Mouse (Mus musculus): ENCODE results near the gene Klhl29. TPM values are rescaled to one million over a fixed set of nuclear protein-coding genes. Genes with fewer than 3 reads are reported as not detected.

The Klhl29 gene
- polyA plus RNA-seq, 1 experiment: 1.1 TPM

GRCm38 (mm10) chr12:5336927-5337712 lies 38.4 kb downstream of the Klhl29 start:
- no peaks in the 10 kb centered on the region for H3K4me1 ChIP-seq (ENCODE audit: control insufficient read depth, insufficient read depth, low read length)
- TF ChIP-seq POLR2A (IDR thresholded peaks at IDR 0.05; ENCODE audit: control insufficient read depth, low read depth, low read length): no peak
- TF ChIP-seq CTCF (IDR thresholded peaks at IDR 0.05; ENCODE audit: control insufficient read depth, insufficient read depth, insufficient replicate concordance, low read depth, low read length): no peak
- H3K36me3 ChIP-seq (ENCODE audit: control insufficient read depth, insufficient read depth, low read length): no peaks in the 10 kb centered on the region
- no peaks in the 10 kb centered on the region for H3K27me3 ChIP-seq (ENCODE audit: control insufficient read depth, insufficient read depth, low read length)
- H3K4me3 ChIP-seq (ENCODE audit: control insufficient read depth, low read depth, low read length): no peak overlapping the region
- H3K27ac ChIP-seq (ENCODE audit: control insufficient read depth, insufficient read depth, low read depth, low read length): no peak overlapping the region

DNA sequence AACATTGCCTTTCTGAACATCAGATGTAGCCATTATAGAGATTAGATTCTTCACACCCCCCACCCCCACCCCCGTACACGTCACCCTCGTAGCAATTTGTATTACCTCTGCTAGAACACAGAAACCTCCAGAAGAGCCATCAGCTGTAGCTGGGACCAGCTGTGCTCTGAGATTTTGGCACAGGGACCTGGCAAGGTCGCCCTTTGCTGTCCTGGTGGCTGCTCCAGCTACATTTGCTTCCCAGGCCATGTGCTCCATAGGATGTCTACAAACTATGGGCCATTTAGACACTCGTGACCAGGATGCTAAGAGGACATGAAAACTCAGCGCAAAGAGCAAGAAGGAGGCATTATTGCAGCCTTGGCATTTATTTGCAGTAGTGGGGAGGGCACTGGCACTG lies 39.2 kb downstream of the Klhl29 start:
- no peak for TF ChIP-seq POLR2A (IDR thresholded peaks at IDR 0.05; ENCODE audit: control insufficient read depth, low read depth, low read length)
- no peak for TF ChIP-seq CTCF (IDR thresholded peaks at IDR 0.05; ENCODE audit: control insufficient read depth, insufficient read depth, insufficient replicate concordance, low read depth, low read length)

GRCm38 (mm10) chr12:5334956-5335355 lies 40.5 kb downstream of the Klhl29 start:
- Histone ChIP-seq H3K36me3 (ENCODE audit: control insufficient read depth, insufficient read depth, low read length) (no peaks in the 10 kb centered on the region), H3K4me3 (ENCODE audit: control insufficient read depth, low read depth, low read length) (no peak overlapping the region), H3K4me1 (ENCODE audit: control insufficient read depth, insufficient read depth, low read length) (no peaks in the 10 kb centered on the region), H3K27me3 (ENCODE audit: control insufficient read depth, insufficient read depth, low read length) (no peaks in the 10 kb centered on the region), H3K27ac (ENCODE audit: control insufficient read depth, insufficient read depth, low read depth, low read length) (no peak overlapping the region)
- TF ChIP-seq CTCF (IDR thresholded peaks at IDR 0.05; ENCODE audit: control insufficient read depth, insufficient read depth, insufficient replicate concordance, low read depth, low read length): no peak
- TF ChIP-seq POLR2A (IDR thresholded peaks at IDR 0.05; ENCODE audit: control insufficient read depth, low read depth, low read length): no peak

More for the DNA sequence above, 39.2 kb downstream of the Klhl29 start:
- no peak overlapping the region for H3K4me3 ChIP-seq (ENCODE audit: control insufficient read depth, low read depth, low read length)
- no peaks in the 10 kb centered on the region for H3K4me1 ChIP-seq (ENCODE audit: control insufficient read depth, insufficient read depth, low read length)
- H3K27me3 ChIP-seq (ENCODE audit: control insufficient read depth, insufficient read depth, low read length): no peaks in the 10 kb centered on the region
- no peaks in the 10 kb centered on the region for H3K36me3 ChIP-seq (ENCODE audit: control insufficient read depth, insufficient read depth, low read length)
- no peak overlapping the region for H3K27ac ChIP-seq (ENCODE audit: control insufficient read depth, insufficient read depth, low read depth, low read length)

DNA sequence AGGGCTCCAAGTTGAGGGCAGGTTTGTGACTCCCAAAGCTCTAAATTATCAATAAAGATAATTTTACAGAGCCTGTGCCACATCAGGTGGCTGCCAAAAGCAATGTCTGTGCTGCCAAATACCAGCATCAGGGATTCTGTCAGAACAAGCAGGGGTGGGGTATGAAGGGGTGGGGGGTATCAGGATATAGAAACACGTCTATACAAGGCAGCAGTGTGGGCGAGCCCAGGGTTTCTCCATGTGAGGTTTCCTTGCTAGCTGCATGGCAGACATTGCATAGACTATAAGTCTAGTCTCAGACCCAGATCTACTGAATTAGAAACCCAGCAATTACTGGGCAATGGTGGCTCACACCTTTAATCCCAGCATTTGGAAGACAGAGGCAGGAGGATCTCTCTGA lies 41.3 kb downstream of the Klhl29 start:
- Histone ChIP-seq H3K27ac (ENCODE audit: control insufficient read depth, insufficient read depth, low read depth, low read length) (no peak overlapping the region), H3K4me1 (ENCODE audit: control insufficient read depth, insufficient read depth, low read length) (no peaks in the 10 kb centered on the region), H3K36me3 (ENCODE audit: control insufficient read depth, insufficient read depth, low read length) (no peaks in the 10 kb centered on the region), H3K27me3 (ENCODE audit: control insufficient read depth, insufficient read depth, low read length) (no peaks in the 10 kb centered on the region), H3K4me3 (ENCODE audit: control insufficient read depth, low read depth, low read length) (no peak overlapping the region)
- TF ChIP-seq POLR2A (IDR thresholded peaks at IDR 0.05; ENCODE audit: control insufficient read depth, low read depth, low read length) (no peak), CTCF (IDR thresholded peaks at IDR 0.05; ENCODE audit: control insufficient read depth, insufficient read depth, insufficient replicate concordance, low read depth, low read length) (no peak)

GRCm38 (mm10) chr12:5331810-5332484 lies 43.5 kb downstream of the Klhl29 start:
- Histone ChIP-seq H3K27ac (ENCODE audit: control insufficient read depth, insufficient read depth, low read depth, low read length) (no peak overlapping the region), H3K4me3 (ENCODE audit: control insufficient read depth, low read depth, low read length) (no peak overlapping the region), H3K27me3 (ENCODE audit: control insufficient read depth, insufficient read depth, low read length) (no peaks in the 10 kb centered on the region), H3K4me1 (ENCODE audit: control insufficient read depth, insufficient read depth, low read length) (no peaks in the 10 kb centered on the region), H3K36me3 (ENCODE audit: control insufficient read depth, insufficient read depth, low read length) (no peaks in the 10 kb centered on the region)
- no peak for TF ChIP-seq POLR2A (IDR thresholded peaks at IDR 0.05; ENCODE audit: control insufficient read depth, low read depth, low read length)
- no peak for TF ChIP-seq CTCF (IDR thresholded peaks at IDR 0.05; ENCODE audit: control insufficient read depth, insufficient read depth, insufficient replicate concordance, low read depth, low read length)

DNA sequence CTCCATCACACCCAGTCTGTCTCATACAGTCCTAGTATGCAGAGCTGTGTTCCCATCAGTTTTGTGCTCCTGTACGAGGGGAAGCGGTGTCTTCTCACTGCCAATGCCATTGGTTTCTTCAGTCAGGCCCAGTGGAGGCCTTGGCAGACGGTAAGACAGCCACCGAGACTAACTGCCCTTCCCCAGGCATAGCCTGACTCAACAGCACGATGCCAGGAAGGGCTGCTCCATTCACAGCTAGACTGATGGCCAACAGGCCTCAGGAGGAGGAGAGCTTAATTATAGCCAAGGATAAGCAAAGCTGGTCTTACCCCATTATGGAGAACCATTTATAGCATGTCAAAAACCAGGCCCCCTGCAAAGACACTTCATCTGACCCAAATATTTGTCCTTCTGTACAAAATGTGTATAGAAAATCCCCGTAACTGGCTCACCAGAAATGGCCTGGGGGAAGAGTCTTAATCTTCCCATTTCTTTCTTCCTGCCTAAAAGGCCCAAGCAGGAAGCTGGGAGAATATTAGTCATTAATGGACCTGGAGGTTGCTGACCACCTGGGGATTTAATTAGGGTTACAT lies 44.9 kb downstream of the Klhl29 start:
- no peaks in the 10 kb centered on the region for H3K4me1 ChIP-seq (ENCODE audit: control insufficient read depth, insufficient read depth, low read length)
- H3K27ac ChIP-seq (ENCODE audit: control insufficient read depth, insufficient read depth, low read depth, low read length): no peak overlapping the region
- no peaks in the 10 kb centered on the region for H3K27me3 ChIP-seq (ENCODE audit: control insufficient read depth, insufficient read depth, low read length)
- H3K4me3 ChIP-seq (ENCODE audit: control insufficient read depth, low read depth, low read length): no peak overlapping the region
- TF ChIP-seq CTCF (IDR thresholded peaks at IDR 0.05; ENCODE audit: control insufficient read depth, insufficient read depth, insufficient replicate concordance, low read depth, low read length) (no peak), POLR2A (IDR thresholded peaks at IDR 0.05; ENCODE audit: control insufficient read depth, low read depth, low read length) (no peak)
- H3K36me3 ChIP-seq (ENCODE audit: control insufficient read depth, insufficient read depth, low read length): no peaks in the 10 kb centered on the region

DNA sequence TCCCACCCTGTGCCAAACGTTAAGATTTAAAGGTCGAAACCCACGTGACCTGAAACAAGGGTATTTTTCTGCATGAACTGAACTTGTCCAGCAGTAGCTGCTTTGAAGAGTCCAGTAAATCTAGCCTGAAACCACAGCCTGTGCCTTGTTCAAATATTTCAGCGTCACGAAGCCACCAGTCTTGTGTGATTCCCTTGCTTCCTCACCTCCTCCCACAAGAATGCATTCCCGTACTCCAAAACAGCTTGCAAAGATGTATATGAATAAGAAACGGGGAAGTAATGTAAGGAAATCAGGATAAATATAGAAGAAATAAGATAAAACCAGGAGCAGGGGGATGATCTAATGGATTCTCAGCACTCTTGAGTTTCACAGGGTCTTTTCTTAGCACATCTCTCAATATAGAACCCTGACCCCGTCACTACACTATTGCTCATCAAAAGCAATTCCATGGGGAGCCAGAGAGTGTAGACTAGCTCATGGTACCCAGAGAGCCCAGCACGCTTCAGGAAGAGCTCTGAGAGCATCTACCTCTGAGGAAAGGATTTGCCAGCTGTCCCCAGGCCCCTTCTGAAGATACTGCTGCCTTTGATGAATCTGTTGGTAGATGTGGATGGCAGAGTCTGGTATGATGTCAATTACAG lies 52.9 kb downstream of the Klhl29 start:
- Histone ChIP-seq H3K4me1 (ENCODE audit: control insufficient read depth, insufficient read depth, low read length) (no peaks in the 10 kb centered on the region), H3K27ac (ENCODE audit: control insufficient read depth, insufficient read depth, low read depth, low read length) (no peak overlapping the region), H3K4me3 (ENCODE audit: control insufficient read depth, low read depth, low read length) (no peak overlapping the region), H3K36me3 (ENCODE audit: control insufficient read depth, insufficient read depth, low read length) (no peaks in the 10 kb centered on the region), H3K27me3 (ENCODE audit: control insufficient read depth, insufficient read depth, low read length) (no peaks in the 10 kb centered on the region)
- TF ChIP-seq POLR2A (IDR thresholded peaks at IDR 0.05; ENCODE audit: control insufficient read depth, low read depth, low read length) (no peak), CTCF (IDR thresholded peaks at IDR 0.05; ENCODE audit: control insufficient read depth, insufficient read depth, insufficient replicate concordance, low read depth, low read length) (no peak)

All from testis, adult 2 months (tissue).